Mouse (Mus musculus): ENCODE data around the gene Nr5a2. TPM values are rescaled to one million over a fixed set of nuclear protein-coding genes. Genes with fewer than 3 reads are reported as not detected.

The Nr5a2 gene
- polyA plus RNA-seq, 1 experiment from 2014 or later, result 0.70 TPM

DNA sequence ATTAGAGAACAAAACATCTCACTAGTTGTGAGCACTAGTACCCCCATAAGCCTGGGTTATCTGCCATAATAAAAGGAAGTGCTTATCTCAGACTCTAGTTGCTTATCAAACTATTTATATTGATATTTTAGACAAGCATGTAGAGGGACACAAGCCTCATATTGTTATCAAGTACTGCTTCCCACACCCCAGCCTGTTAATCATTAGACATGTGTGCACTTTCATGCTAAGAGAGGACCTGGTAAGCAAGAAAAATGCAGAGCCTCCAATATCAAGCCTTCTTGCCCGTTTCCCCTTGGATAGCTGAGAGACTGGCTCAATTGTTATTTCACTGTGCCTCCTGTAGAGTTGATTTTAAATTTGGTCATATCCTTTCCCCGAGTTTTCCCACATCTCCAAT, 65.5 kb downstream of the Nr5a2 start:
- Histone ChIP-seq H3K27ac (ENCODE audit: low read length) (no peak overlapping the region), H3K4me2 (replicated peaks; ENCODE audit: low read depth, low read length) (no peak overlapping the region), H3K9me3 (ENCODE audit: low read length) (no peaks in the 10 kb centered on the region), H3K4me3 (ENCODE audit: low read length) (no peak overlapping the region), H3K27me3 (ENCODE audit: insufficient read depth, low read length) (peaks cover 4% of the 10 kb centered on the region; the same call in 1 of the 2 replicates), H3K4me1 (ENCODE audit: insufficient read depth, low read length) (peaks cover 13% of the 10 kb centered on the region), H3K9ac (replicated peaks; ENCODE audit: low read length) (no peak overlapping the region), H3K36me3 (ENCODE audit: insufficient read depth, low read length) (no peaks in the 10 kb centered on the region)
- no peak for ATAC-seq (ENCODE audit: low FRiP score, low TSS enrichment)
- WGBS, result 69% methylated on average over 2 of the region's 2 CpGs

DNA sequence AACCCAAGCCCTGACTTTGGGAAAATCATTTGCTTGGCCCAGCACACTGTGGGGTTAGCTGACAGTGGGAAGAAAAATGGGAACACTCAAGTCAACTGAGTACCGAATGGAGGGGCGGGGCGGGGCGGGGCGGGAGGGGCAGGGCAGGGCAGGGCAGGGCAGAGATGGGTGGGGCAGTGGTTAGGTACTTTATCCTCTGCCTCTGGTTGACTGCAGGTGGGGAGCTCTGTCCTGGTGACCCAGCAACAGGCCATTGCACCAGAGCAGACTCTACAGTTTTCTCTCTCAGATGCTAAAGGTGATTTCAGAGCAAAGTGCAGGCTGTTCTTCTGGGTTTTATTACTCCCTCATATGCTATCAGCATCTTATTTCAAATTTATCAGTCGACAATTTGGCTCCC, 67.1 kb downstream of the Nr5a2 start:
- WGBS, result 81% methylated on average over 6 of the region's 6 CpGs
- peaks cover 4% of the 10 kb centered on the region; the same call in 1 of the 2 replicates for H3K27me3 ChIP-seq (ENCODE audit: insufficient read depth, low read length)

DNA sequence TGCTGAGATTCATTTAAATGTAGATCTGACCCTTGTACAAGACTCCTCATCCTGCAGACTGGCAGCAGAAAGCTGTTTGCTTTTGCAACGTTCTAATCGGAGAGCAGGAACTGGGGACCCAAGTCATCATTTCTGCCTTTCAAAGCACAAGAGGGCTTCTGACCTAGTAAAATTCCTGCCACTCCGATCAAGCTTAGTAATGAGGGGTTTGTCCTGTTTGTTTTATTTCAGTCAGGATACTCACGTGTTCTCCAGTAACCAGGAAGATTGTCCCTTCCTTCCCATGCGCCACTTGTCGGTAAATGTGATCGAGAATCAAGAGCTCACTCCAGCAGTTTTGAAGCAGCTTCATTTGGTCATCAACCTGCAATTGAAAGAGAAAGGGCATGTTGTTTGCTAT, 69.8 kb downstream of the Nr5a2 start:
- H3K9ac ChIP-seq (replicated peaks; ENCODE audit: low read length), result no peak overlapping the region
- no peaks in the 10 kb centered on the region for H3K4me1 ChIP-seq (ENCODE audit: insufficient read depth, low read length)
- no peaks in the 10 kb centered on the region for H3K9me3 ChIP-seq (ENCODE audit: low read length)
- H3K27ac ChIP-seq (ENCODE audit: low read length), result no peak overlapping the region
- no peak for ATAC-seq (ENCODE audit: low FRiP score, low TSS enrichment)
- H3K27me3 ChIP-seq (ENCODE audit: insufficient read depth, low read length), result peaks cover 4% of the 10 kb centered on the region; the same call in 1 of the 2 replicates
- no peak overlapping the region for H3K4me3 ChIP-seq (ENCODE audit: low read length)
- no peaks in the 10 kb centered on the region for H3K36me3 ChIP-seq (ENCODE audit: insufficient read depth, low read length)
- H3K4me2 ChIP-seq (replicated peaks; ENCODE audit: low read depth, low read length), result no peak overlapping the region
- WGBS, result 59% methylated on average over 7 of the region's 7 CpGs

More for the DNA sequence above, 67.1 kb downstream of the Nr5a2 start:
- Histone ChIP-seq H3K4me1 (ENCODE audit: insufficient read depth, low read length) (peaks cover 13% of the 10 kb centered on the region), H3K4me2 (replicated peaks; ENCODE audit: low read depth, low read length) (no peak overlapping the region), H3K27ac (ENCODE audit: low read length) (no peak overlapping the region), H3K9me3 (ENCODE audit: low read length) (no peaks in the 10 kb centered on the region), H3K9ac (replicated peaks; ENCODE audit: low read length) (no peak overlapping the region), H3K4me3 (ENCODE audit: low read length) (no peak overlapping the region), H3K36me3 (ENCODE audit: insufficient read depth, low read length) (no peaks in the 10 kb centered on the region)
- ATAC-seq (ENCODE audit: low FRiP score, low TSS enrichment), result no peak

DNA sequence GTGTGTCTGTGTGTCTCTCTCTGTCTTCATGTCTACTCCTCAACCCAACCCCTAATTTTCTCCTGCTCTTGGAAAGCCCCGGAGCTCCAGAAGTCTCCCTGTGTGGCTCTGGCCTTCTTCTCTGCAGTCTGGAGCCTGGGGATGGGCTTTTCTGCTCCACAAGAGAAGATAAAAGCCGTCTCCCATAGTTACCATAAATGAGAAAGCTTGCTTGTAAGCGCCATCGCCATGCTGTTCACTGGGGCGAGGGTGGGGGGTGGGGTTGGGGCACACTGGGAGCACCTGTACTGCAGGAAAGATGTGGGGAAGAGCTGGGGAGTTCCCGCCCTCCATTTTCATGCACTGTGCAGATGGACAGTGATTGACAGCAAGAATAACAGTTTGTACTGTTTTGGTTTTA, 71.5 kb downstream of the Nr5a2 start:
- Histone ChIP-seq H3K4me2 (replicated peaks; ENCODE audit: low read depth, low read length) (no peak overlapping the region), H3K27ac (ENCODE audit: low read length) (no peak overlapping the region), H3K27me3 (ENCODE audit: insufficient read depth, low read length) (peaks cover 4% of the 10 kb centered on the region; the same call in 1 of the 2 replicates), H3K9me3 (ENCODE audit: low read length) (no peaks in the 10 kb centered on the region), H3K36me3 (ENCODE audit: insufficient read depth, low read length) (no peaks in the 10 kb centered on the region), H3K9ac (replicated peaks; ENCODE audit: low read length) (no peak overlapping the region), H3K4me3 (ENCODE audit: low read length) (no peak overlapping the region), H3K4me1 (ENCODE audit: insufficient read depth, low read length) (no peaks in the 10 kb centered on the region)
- 49% methylated on average over 6 of the region's 6 CpGs for WGBS
- no peak for ATAC-seq (ENCODE audit: low FRiP score, low TSS enrichment)

DNA sequence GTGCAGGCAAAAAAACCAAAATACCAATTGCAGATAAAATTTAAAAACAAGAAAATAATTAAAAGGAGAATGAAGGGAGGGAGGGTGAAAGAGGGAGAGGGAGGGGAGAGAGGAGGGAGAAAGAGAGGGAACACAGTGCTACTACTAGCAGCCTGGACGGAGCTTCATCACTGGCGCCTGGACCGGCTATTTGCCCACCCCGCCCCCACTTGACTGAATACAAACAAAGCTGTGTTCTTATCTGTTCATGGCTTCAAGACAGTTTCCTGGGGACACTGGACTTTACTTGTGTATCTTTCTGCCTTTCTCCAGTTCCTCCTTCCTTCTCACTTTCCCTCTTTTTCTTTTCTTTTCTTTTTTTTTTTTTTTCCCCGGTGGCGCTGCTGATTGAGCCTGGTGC, 73.6 kb downstream of the Nr5a2 start:
- no peaks in the 10 kb centered on the region for H3K9me3 ChIP-seq (ENCODE audit: low read length)
- WGBS, result 58% methylated on average over 6 of the region's 6 CpGs
- H3K4me2 ChIP-seq (replicated peaks; ENCODE audit: low read depth, low read length), result no peak overlapping the region
- H3K36me3 ChIP-seq (ENCODE audit: insufficient read depth, low read length), result no peaks in the 10 kb centered on the region
- no peaks in the 10 kb centered on the region for H3K4me1 ChIP-seq (ENCODE audit: insufficient read depth, low read length)
- no peak overlapping the region for H3K9ac ChIP-seq (replicated peaks; ENCODE audit: low read length)
- ATAC-seq (ENCODE audit: low FRiP score, low TSS enrichment), result no peak
- peaks cover 4% of the 10 kb centered on the region; the same call in 1 of the 2 replicates for H3K27me3 ChIP-seq (ENCODE audit: insufficient read depth, low read length)
- H3K27ac ChIP-seq (ENCODE audit: low read length), result no peak overlapping the region
- H3K4me3 ChIP-seq (ENCODE audit: low read length), result no peak overlapping the region

DNA sequence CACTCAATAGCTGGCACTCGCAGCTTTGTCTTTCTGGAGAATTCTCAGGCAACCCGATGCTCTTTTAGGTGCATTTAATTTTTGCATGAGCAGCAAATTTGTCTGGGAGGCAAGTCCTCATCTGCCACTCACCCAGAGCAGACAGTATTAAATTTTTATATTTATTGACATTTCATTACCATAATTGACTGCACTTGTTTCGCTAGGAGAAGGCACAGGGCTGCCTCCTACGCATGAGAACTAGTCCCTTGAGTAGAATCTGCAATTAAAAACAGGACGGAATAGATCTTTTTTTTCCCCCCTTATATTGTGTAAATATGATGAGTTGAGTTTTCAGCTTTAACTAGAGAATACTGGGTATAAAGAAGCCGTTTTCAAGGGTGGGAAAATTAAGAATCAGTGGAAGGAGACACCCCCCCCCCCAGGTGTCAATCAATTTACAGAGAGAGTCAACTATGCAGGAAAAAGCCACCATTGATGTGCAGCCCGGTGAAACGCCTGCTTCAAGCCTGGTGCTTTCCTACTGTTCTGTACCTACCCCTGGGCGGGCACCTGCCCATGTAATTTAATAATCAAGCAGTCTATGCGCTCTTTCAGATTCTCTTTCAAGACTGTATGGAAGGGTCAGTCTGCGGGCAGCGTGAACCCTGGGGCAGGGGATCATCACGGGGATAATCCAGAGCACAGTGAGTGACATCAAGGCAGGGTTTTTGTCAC, 76.6 kb downstream of the Nr5a2 start:
- no peak overlapping the region for H3K4me3 ChIP-seq (ENCODE audit: low read length)
- no peak for ATAC-seq (ENCODE audit: low FRiP score, low TSS enrichment)
- no peaks in the 10 kb centered on the region for H3K4me1 ChIP-seq (ENCODE audit: insufficient read depth, low read length)
- no peak overlapping the region for H3K9ac ChIP-seq (replicated peaks; ENCODE audit: low read length)
- H3K4me2 ChIP-seq (replicated peaks; ENCODE audit: low read depth, low read length), result no peak overlapping the region
- no peaks in the 10 kb centered on the region for H3K36me3 ChIP-seq (ENCODE audit: insufficient read depth, low read length)
- no peaks in the 10 kb centered on the region for H3K27me3 ChIP-seq (ENCODE audit: insufficient read depth, low read length)
- no peaks in the 10 kb centered on the region for H3K9me3 ChIP-seq (ENCODE audit: low read length)
- WGBS, result 83% methylated on average over 13 of the region's 13 CpGs
- H3K27ac ChIP-seq (ENCODE audit: low read length), result no peak overlapping the region

DNA sequence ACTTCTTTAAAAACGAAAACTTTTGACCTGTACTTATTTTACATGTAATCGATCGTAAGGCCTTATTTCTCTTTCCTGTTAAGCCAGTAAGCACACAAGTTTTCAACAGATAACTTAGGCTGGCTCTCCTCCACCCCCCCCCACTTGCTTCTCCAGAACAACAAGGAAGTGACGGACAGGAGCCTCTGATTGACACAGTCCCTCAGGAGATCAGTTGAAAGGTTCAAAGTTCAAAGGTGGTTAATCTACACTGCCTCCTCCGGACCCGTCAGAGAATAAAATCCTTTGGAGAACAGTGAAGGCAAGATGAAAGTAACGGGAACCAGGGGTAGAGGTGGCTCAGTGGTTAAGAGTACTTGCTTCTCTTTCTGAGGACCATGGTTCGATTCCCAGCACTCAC, 80.0 kb downstream of the Nr5a2 start:
- 87% methylated on average over 8 of the region's 8 CpGs for WGBS
- Histone ChIP-seq H3K4me1 (ENCODE audit: insufficient read depth, low read length) (no peaks in the 10 kb centered on the region), H3K4me2 (replicated peaks; ENCODE audit: low read depth, low read length) (no peak overlapping the region), H3K27ac (ENCODE audit: low read length) (no peak overlapping the region), H3K27me3 (ENCODE audit: insufficient read depth, low read length) (no peaks in the 10 kb centered on the region), H3K36me3 (ENCODE audit: insufficient read depth, low read length) (no peaks in the 10 kb centered on the region), H3K9ac (replicated peaks; ENCODE audit: low read length) (no peak overlapping the region), H3K4me3 (ENCODE audit: low read length) (no peak overlapping the region), H3K9me3 (ENCODE audit: low read length) (no peaks in the 10 kb centered on the region)
- ATAC-seq (ENCODE audit: low FRiP score, low TSS enrichment), result no peak

DNA sequence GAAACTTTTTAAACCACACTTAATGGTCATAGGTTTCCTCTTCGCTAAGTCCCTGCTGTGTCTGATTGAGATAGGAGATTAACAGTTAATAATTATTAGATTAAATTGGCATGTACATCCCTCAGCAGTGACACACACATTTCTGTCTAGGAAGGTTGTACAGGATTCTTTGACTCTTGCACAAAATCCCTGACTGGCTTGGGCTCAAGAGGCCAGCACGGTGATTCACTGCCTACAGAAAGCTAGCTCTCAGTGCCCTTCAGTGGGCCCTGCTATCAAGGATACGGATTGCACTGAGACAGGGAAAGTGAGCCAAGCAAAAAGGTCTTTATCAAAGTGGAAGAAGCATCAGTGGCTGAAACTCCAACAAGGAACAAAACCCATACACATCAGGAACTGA, 85.2 kb downstream of the Nr5a2 start:
- no peak overlapping the region for H3K27ac ChIP-seq (ENCODE audit: low read length)
- no peaks in the 10 kb centered on the region for H3K9me3 ChIP-seq (ENCODE audit: low read length)
- H3K4me3 ChIP-seq (ENCODE audit: low read length), result no peak overlapping the region
- WGBS, result 81% methylated on average over 3 of the region's 3 CpGs
- no peaks in the 10 kb centered on the region for H3K27me3 ChIP-seq (ENCODE audit: insufficient read depth, low read length)
- ATAC-seq (ENCODE audit: low FRiP score, low TSS enrichment), result no peak
- no peaks in the 10 kb centered on the region for H3K4me1 ChIP-seq (ENCODE audit: insufficient read depth, low read length)
- H3K4me2 ChIP-seq (replicated peaks; ENCODE audit: low read depth, low read length), result no peak overlapping the region
- no peaks in the 10 kb centered on the region for H3K36me3 ChIP-seq (ENCODE audit: insufficient read depth, low read length)
- H3K9ac ChIP-seq (replicated peaks; ENCODE audit: low read length), result no peak overlapping the region

DNA sequence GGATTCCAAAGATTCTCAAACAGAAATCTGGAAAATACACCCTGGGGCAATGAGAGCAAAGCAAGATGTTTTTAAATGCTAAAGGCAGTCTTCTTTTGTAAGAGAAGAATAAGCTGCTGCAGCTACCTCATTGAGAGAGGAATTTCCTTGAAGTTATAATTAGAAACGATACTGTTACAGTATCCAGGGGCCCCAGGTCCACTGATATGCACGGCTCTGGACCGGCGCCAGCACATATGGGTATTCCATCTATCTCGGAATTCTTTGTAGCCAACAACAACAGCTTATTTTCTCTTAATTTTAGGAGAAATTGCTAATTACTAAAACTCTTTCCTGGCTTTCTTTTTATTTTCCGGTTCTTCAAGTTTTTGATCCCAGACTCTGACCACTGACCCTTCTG, 91.3 kb downstream of the Nr5a2 start:
- H3K4me3 ChIP-seq (ENCODE audit: low read length), result no peak overlapping the region
- no peak overlapping the region for H3K9ac ChIP-seq (replicated peaks; ENCODE audit: low read length)
- WGBS, result 45% methylated on average over 6 of the region's 6 CpGs
- no peak overlapping the region for H3K27ac ChIP-seq (ENCODE audit: low read length)
- H3K27me3 ChIP-seq (ENCODE audit: insufficient read depth, low read length), result no peaks in the 10 kb centered on the region
- no peak for ATAC-seq (ENCODE audit: low FRiP score, low TSS enrichment)
- H3K4me1 ChIP-seq (ENCODE audit: insufficient read depth, low read length), result no peaks in the 10 kb centered on the region
- no peaks in the 10 kb centered on the region for H3K36me3 ChIP-seq (ENCODE audit: insufficient read depth, low read length)
- no peaks in the 10 kb centered on the region for H3K9me3 ChIP-seq (ENCODE audit: low read length)
- no peak overlapping the region for H3K4me2 ChIP-seq (replicated peaks; ENCODE audit: low read depth, low read length)

DNA sequence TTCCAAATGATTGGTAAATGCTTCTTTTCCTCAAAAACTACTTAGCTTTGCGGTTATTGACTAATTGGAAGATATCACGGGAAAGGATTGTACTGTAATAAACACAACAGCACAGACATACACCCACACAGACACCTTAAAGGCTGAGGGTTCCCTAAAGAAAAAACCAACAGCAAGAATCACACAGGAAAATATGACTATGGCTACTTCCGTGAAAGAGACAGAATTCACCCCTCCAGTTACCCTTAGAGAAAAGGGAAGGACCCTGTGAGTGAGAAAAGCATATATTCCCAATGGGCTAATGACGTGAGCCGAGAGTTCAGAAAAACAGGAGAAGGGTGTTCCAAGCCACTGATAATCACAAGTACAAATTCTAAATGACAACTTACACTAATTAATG, 92.0 kb downstream of the Nr5a2 start:
- no peak overlapping the region for H3K9ac ChIP-seq (replicated peaks; ENCODE audit: low read length)
- ATAC-seq (ENCODE audit: low FRiP score, low TSS enrichment), result no peak
- WGBS, result 88% methylated on average over 5 of the region's 5 CpGs
- no peaks in the 10 kb centered on the region for H3K36me3 ChIP-seq (ENCODE audit: insufficient read depth, low read length)
- no peak overlapping the region for H3K4me3 ChIP-seq (ENCODE audit: low read length)
- no peaks in the 10 kb centered on the region for H3K4me1 ChIP-seq (ENCODE audit: insufficient read depth, low read length)
- H3K27me3 ChIP-seq (ENCODE audit: insufficient read depth, low read length), result no peaks in the 10 kb centered on the region
- no peaks in the 10 kb centered on the region for H3K9me3 ChIP-seq (ENCODE audit: low read length)
- H3K27ac ChIP-seq (ENCODE audit: low read length), result no peak overlapping the region
- H3K4me2 ChIP-seq (replicated peaks; ENCODE audit: low read depth, low read length), result no peak overlapping the region
